Mouse (Mus musculus) MEL (cell line): ENCODE results near the gene Trim34a. TPM values are rescaled to one million over a fixed set of nuclear protein-coding genes. Genes with fewer than 3 reads are reported as not detected.

Experiments used
- DNase-seq: peaks from one replicate; pipeline ENCODE4 v3.0.0; 2011; ENCODE audit warnings: low read depth, low spot score
- H3K27ac ChIP-seq: 2 replicates; pipeline ENCODE4 v1.5.1; 2012; ENCODE audit warnings: low read depth, mild to moderate bottlenecking, control low read depth, low read length, moderate library complexity; ENCODE audit not compliant: control insufficient read depth
- H3K27me3 ChIP-seq, 2 experiments: fragments of 150-350 bp in 1 of 2; sonication (generic) in 1 of 2; 2 replicates each; pipeline ENCODE4 v1.6.1; 2012; ENCODE audit warnings: low read length in 2 of 2, mild to moderate bottlenecking in 2 of 2, improper control_type of control experiment in 1 of 2, moderate library complexity in 1 of 2; ENCODE audit not compliant: insufficient read depth in 2 of 2, control insufficient read depth in 1 of 2
- H3K36me3 ChIP-seq, 2 experiments: 2 replicates each; pipeline ENCODE4 v1.6.1; 2012 to 2014; ENCODE audit warnings: low read length in 2 of 2, improper control_type of control experiment in 1 of 2, inconsistent platforms in 1 of 2, mild to moderate bottlenecking in 1 of 2; ENCODE audit not compliant: insufficient read depth in 2 of 2, control insufficient read depth in 1 of 2
- H3K4me1 ChIP-seq, 2 experiments: fragments of 150-350 bp in 1 of 2; sonication (generic) in 1 of 2; 2 replicates each; pipeline ENCODE4 v1.6.1; 2012; ENCODE audit warnings: low read length in 2 of 2, improper control_type of control experiment in 1 of 2, mild to moderate bottlenecking in 1 of 2; ENCODE audit not compliant: insufficient read depth in 2 of 2, control insufficient read depth in 1 of 2
- H3K4me3 ChIP-seq, 2 experiments: fragments of 150-350 bp in 1 of 2; sonication (generic) in 1 of 2; 2 replicates each; pipeline ENCODE4 v1.5.1; 2012; ENCODE audit warnings: low read depth in 2 of 2, low read length in 2 of 2, mild to moderate bottlenecking in 2 of 2, moderate library complexity in 2 of 2, control low read depth in 1 of 2, improper control_type of control experiment in 1 of 2; ENCODE audit not compliant: control insufficient read depth in 1 of 2, insufficient read depth in 1 of 2
- H3K79me2 ChIP-seq: 2 replicates; pipeline ENCODE4 v1.6.1; 2012; ENCODE audit warnings: mild to moderate bottlenecking, low read length, moderate library complexity; ENCODE audit not compliant: control insufficient read depth, poor library complexity, insufficient read depth
- H3K9ac ChIP-seq: 2 replicates; pipeline ENCODE4 v1.6.1; 2012; ENCODE audit warnings: low read depth, mild to moderate bottlenecking, control low read depth, low read length, moderate library complexity; ENCODE audit not compliant: control insufficient read depth, poor library complexity, severe bottlenecking
- H3K9me3 ChIP-seq: fragments of 150-350 bp; sonication (generic); replicated peaks from 2 replicates; pipeline ENCODE4 v1.6.1; 2012; ENCODE audit warnings: mild to moderate bottlenecking, low read length, improper control_type of control experiment, moderate library complexity; ENCODE audit not compliant: insufficient read depth
- CHD2 ChIP-seq: IDR thresholded peaks from 2 replicates; pipeline ENCODE4 v1.6.1; 2011; ENCODE audit warnings: low read length, improper control_type of control experiment
- ELF1 ChIP-seq: IDR thresholded peaks from 2 replicates; pipeline ENCODE4 v1.6.1; 2014; ENCODE audit warnings: low read depth, mild to moderate bottlenecking, inconsistent platforms, low read length, improper control_type of control experiment, moderate library complexity
- ETS1 ChIP-seq: IDR thresholded peaks from 2 replicates; pipeline ENCODE4 v1.6.1; 2012; ENCODE audit warnings: low read depth, mild to moderate bottlenecking, inconsistent platforms, low read length, improper control_type of control experiment, moderate library complexity
- GATA1 ChIP-seq: IDR thresholded peaks from 2 replicates; pipeline ENCODE4 v1.6.1; 2011; ENCODE audit warnings: low read depth, low read length, improper control_type of control experiment
- JUND ChIP-seq: IDR thresholded peaks from 2 replicates; pipeline ENCODE4 v1.6.1; 2011; ENCODE audit warnings: low read depth, mild to moderate bottlenecking, improper control_type of control experiment, low read length
- MEF2A ChIP-seq: IDR thresholded peaks from 2 replicates; pipeline ENCODE4 v1.6.1; 2014; ENCODE audit warnings: low read depth, mild to moderate bottlenecking, inconsistent platforms, low read length, improper control_type of control experiment; ENCODE audit not compliant: poor library complexity, insufficient replicate concordance, severe bottlenecking; ENCODE audit errors: extremely low read depth
- RAD21 ChIP-seq: IDR thresholded peaks from 2 replicates; pipeline ENCODE4 v1.6.1; 2011; ENCODE audit warnings: mild to moderate bottlenecking, low read depth, low read length, improper control_type of control experiment
- RCOR1 ChIP-seq: IDR thresholded peaks from 2 replicates; pipeline ENCODE4 v1.6.1; 2012; ENCODE audit warnings: low read depth, mild to moderate bottlenecking, inconsistent platforms, low read length, improper control_type of control experiment
- USF2 ChIP-seq, 2 experiments: IDR thresholded peaks; 2 replicates each; pipeline ENCODE4 v1.6.1; 2011 to 2012; ENCODE audit warnings: improper control_type of control experiment in 2 of 2, low read length in 2 of 2, borderline replicate concordance in 1 of 2, inconsistent platforms in 1 of 2, low read depth in 1 of 2, mild to moderate bottlenecking in 1 of 2; ENCODE audit not compliant: insufficient read depth in 1 of 2
- ZNF384 ChIP-seq: IDR thresholded peaks from 2 replicates; pipeline ENCODE4 v1.6.1; 2012; ENCODE audit warnings: low read depth, mild to moderate bottlenecking, inconsistent platforms, low read length, improper control_type of control experiment
- polyA plus RNA-seq, 2 experiments: library from polyadenylated mRNA; stranded (reverse) in 1 of 2; unstranded in 1 of 2; fragments of >175 nt in 1 of 2; fragments of >200 nt in 1 of 2; gene quantifications; 2 replicates each; pipeline versions ENCODE4 v1.2.1 to v1.2.4; 2012; ENCODE audit warnings: low replicate concordance in 2 of 2, low read depth in 1 of 2; ENCODE audit not compliant: insufficient read length in 2 of 2, insufficient read depth in 1 of 2, missing spikeins in 1 of 2
- total RNA-seq: library from RNA; depleted of rRNA; stranded (reverse); fragments of 300-350 nt; gene quantifications from 2 replicates; pipeline ENCODE4 v1.2.3, GENCODE M21; 2012; rRNA removed

Gene Trim34a
- total and polyA plus RNA-seq, 3 experiments: 0.42 to 0.58 TPM; not detected in 1

- Histone ChIP-seq H3K9ac (no peak overlapping the region), H3K36me3 (no peaks in the 10 kb centered on the region), H3K27me3 (no peaks in the 10 kb centered on the region), H3K4me1 (no peaks in the 10 kb centered on the region), H3K4me3 (no peak overlapping the region), H3K79me2 (no peaks in the 10 kb centered on the region), H3K27ac (no peak overlapping the region), H3K9me3 (no peaks in the 10 kb centered on the region)
- DNase-seq: no peak
- TF ChIP-seq JUND (no peak), ZNF384 (no peak), CHD2 (no peak), ETS1 (no peak), ELF1 (no peak), MEF2A (no peak), USF2 (IDR thresholded peaks at IDR 0.05; ENCODE audit: borderline replicate concordance in 1 of 2, insufficient read depth in 1 of 2, low read depth in 1 of 2, low read length in 2 of 2) (no peak), GATA1 (no peak), RCOR1 (no peak), RAD21 (no peak)
These were observed 47.6 kb downstream of the Trim34a start for GRCm38 (mm10) chr7:104291638-104292400.

Other genes with a start within 250 kb of the Trim34a start
- not detected in 2 replicates for gene Olfr638, start 245.7 kb upstream of the Trim34a start, total RNA-seq
- not detected for gene Olfr638, start 245.7 kb upstream of the Trim34a start, polyA plus RNA-seq
- not detected in 2 replicates for gene Olfr639, start 227.2 kb upstream of the Trim34a start, total RNA-seq
- gene Olfr639, start 227.2 kb upstream of the Trim34a start, polyA plus RNA-seq: under 1 TPM in 1 of 2 experiments, not detected in 1; 0.03 TPM
- gene Olfr640, start 218.9 kb upstream of the Trim34a start, total RNA-seq: not detected in 2 replicates
- gene Olfr640, start 218.9 kb upstream of the Trim34a start, polyA plus RNA-seq: not detected
- not detected in 2 replicates for gene Olfr641, start 209.0 kb upstream of the Trim34a start, total RNA-seq
- not detected for gene Olfr641, start 209.0 kb upstream of the Trim34a start, polyA plus RNA-seq
- not detected in 2 replicates for gene Olfr642, start 191.8 kb upstream of the Trim34a start, total RNA-seq
- gene Olfr642, start 191.8 kb upstream of the Trim34a start, polyA plus RNA-seq: not detected
- gene 4930516K23Rik, start 183.0 kb upstream of the Trim34a start, total RNA-seq: not detected in 2 replicates
- gene 4930516K23Rik, start 183.0 kb upstream of the Trim34a start, polyA plus RNA-seq: not detected
- not detected in 2 replicates for gene Olfr644, start 172.6 kb upstream of the Trim34a start, total RNA-seq
- not detected for gene Olfr644, start 172.6 kb upstream of the Trim34a start, polyA plus RNA-seq
- gene Olfr645, start 159.0 kb upstream of the Trim34a start, total RNA-seq: not detected in 2 replicates
- not detected for gene Olfr645, start 159.0 kb upstream of the Trim34a start, polyA plus RNA-seq
- gene Olfr646, start 139.6 kb upstream of the Trim34a start, total RNA-seq: not detected in 2 replicates
- gene Olfr646, start 139.6 kb upstream of the Trim34a start, polyA plus RNA-seq: not detected
- gene Ubqln5, start 114.6 kb upstream of the Trim34a start, total RNA-seq: not detected in 2 replicates
- not detected for gene Ubqln5, start 114.6 kb upstream of the Trim34a start, polyA plus RNA-seq
- not detected in 2 replicates for gene Olfr643, start 107.1 kb upstream of the Trim34a start, total RNA-seq
- gene Olfr643, start 107.1 kb upstream of the Trim34a start, polyA plus RNA-seq: not detected
- not detected in 2 replicates for gene Ubqln3, start 101.2 kb upstream of the Trim34a start, total RNA-seq
- not detected for gene Ubqln3, start 101.2 kb upstream of the Trim34a start, polyA plus RNA-seq
- gene Ubqlnl, start 93.9 kb upstream of the Trim34a start, total RNA-seq: not detected in 2 replicates
- not detected for gene Ubqlnl, start 93.9 kb upstream of the Trim34a start, polyA plus RNA-seq
- gene Olfm5, start 79.6 kb upstream of the Trim34a start, total RNA-seq: not detected in 2 replicates
- not detected for gene Olfm5, start 79.6 kb upstream of the Trim34a start, polyA plus RNA-seq
- gene Olfr648, start 61.1 kb upstream of the Trim34a start, total RNA-seq: not detected in 2 replicates
- gene Olfr648, start 61.1 kb upstream of the Trim34a start, polyA plus RNA-seq: not detected
- not detected in 2 replicates for gene Olfr649, start 48.5 kb upstream of the Trim34a start, total RNA-seq
- gene Olfr649, start 48.5 kb upstream of the Trim34a start, polyA plus RNA-seq: not detected
- gene Trim6, start 25.7 kb upstream of the Trim34a start, total RNA-seq: not detected in 2 replicates
- gene Trim6, start 25.7 kb upstream of the Trim34a start, polyA plus RNA-seq: 1 to 10 TPM in 1 of 2 experiments, not detected in 1; 4.1 TPM
- not detected in 2 replicates for gene Trim5, start 43.6 kb downstream of the Trim34a start, total RNA-seq
- gene Trim5, start 43.6 kb downstream of the Trim34a start, polyA plus RNA-seq: under 1 TPM in 1 of 2 experiments, not detected in 1; 0.11 TPM
- gene Trim12a, start 71.0 kb downstream of the Trim34a start, total RNA-seq: not detected in 2 replicates
- gene Trim12a, start 71.0 kb downstream of the Trim34a start, polyA plus RNA-seq: under 1 TPM in 1 of 2 experiments, not detected in 1; 0.14 TPM
- gene Trim34b, start 85.0 kb downstream of the Trim34a start, total RNA-seq: 0.42 and 0.69 TPM in 2 replicates
- gene Trim34b, start 85.0 kb downstream of the Trim34a start, polyA plus RNA-seq: under 1 TPM in 1 of 2 experiments, not detected in 1; 0.74 TPM
- gene Trim12c, start 108.9 kb downstream of the Trim34a start, total RNA-seq: 4.8 and 5.0 TPM in 2 replicates
- 1 to 10 TPM in 1 of 2 experiments, not detected in 1; 6.9 TPM for gene Trim12c, start 108.9 kb downstream of the Trim34a start, polyA plus RNA-seq
- not detected in 2 replicates for gene Trim30b, start 125.4 kb downstream of the Trim34a start, total RNA-seq
- gene Trim30b, start 125.4 kb downstream of the Trim34a start, polyA plus RNA-seq: under 1 TPM in 1 of 2 experiments, not detected in 1; 0.04 TPM
- 0.12 and 0.13 TPM in 2 replicates for gene Trim30c, start 156.4 kb downstream of the Trim34a start, total RNA-seq
- not detected for gene Trim30c, start 156.4 kb downstream of the Trim34a start, polyA plus RNA-seq
- 1.1 and 1.7 TPM in 2 replicates for gene Trim30a, start 220.7 kb downstream of the Trim34a start, total RNA-seq
- under 1 TPM in 1 of 2 experiments, not detected in 1; 0.45 TPM for gene Trim30a, start 220.7 kb downstream of the Trim34a start, polyA plus RNA-seq